Mouse (Mus musculus) heart, postnatal 0 days (tissue): ENCODE data around the gene Chd9. TPM values are rescaled to one million over a fixed set of nuclear protein-coding genes. Genes with fewer than 3 reads are reported as not detected.

Source experiments
- ATAC-seq: fragments of 200-750 bp; cut with Nextera tagmentation; 2 replicates; pipeline ENCODE4 v1.8.0; 2017; ENCODE audit warnings: low read depth, moderate number of reproducible peaks, moderate library complexity; ENCODE audit not compliant: insufficient read depth
- DNase-seq: peaks from one replicate; pipeline ENCODE4 v3.0.0-alpha.2; 2016; ENCODE audit warnings: low spot score
- H3K27ac ChIP-seq: fragments of 300-500 bp; sonication (generic); 2 replicates; pipeline ENCODE4 v1.5.1; 2014; ENCODE audit warnings: low read depth, mild to moderate bottlenecking
- H3K27me3 ChIP-seq: fragments of 300-500 bp; sonication (generic); 2 replicates; pipeline ENCODE4 v1.6.1; 2014; ENCODE audit warnings: low read length, mixed read lengths; ENCODE audit not compliant: control insufficient read depth, insufficient read depth
- H3K36me3 ChIP-seq: fragments of 300-500 bp; sonication (generic); replicated peaks from 2 replicates; pipeline ENCODE4 v1.6.1; 2014; ENCODE audit warnings: low read length, mixed read lengths; ENCODE audit not compliant: control insufficient read depth, insufficient read depth
- H3K4me1 ChIP-seq: fragments of 300-500 bp; sonication (generic); 2 replicates; pipeline ENCODE4 v1.6.1; 2014; ENCODE audit warnings: antibody characterized with exemption; ENCODE audit not compliant: control insufficient read depth, insufficient read depth
- H3K4me2 ChIP-seq: fragments of 300-500 bp; sonication (generic); 2 replicates; pipeline ENCODE4 v1.6.1; 2014; ENCODE audit warnings: low read depth, mild to moderate bottlenecking, low read length, moderate library complexity
- H3K4me3 ChIP-seq: fragments of 300-500 bp; sonication (generic); 2 replicates; pipeline ENCODE4 v1.5.1; 2014; ENCODE audit warnings: low read depth, low read length
- H3K9ac ChIP-seq: fragments of 300-500 bp; sonication (generic); replicated peaks from 2 replicates; pipeline ENCODE4 v1.6.1; 2014; ENCODE audit warnings: low read depth, low read length, mixed read lengths
- H3K9me3 ChIP-seq: fragments of 300-500 bp; sonication (generic); replicated peaks from 2 replicates; pipeline ENCODE4 v1.6.1; 2016; ENCODE audit warnings: low read length; ENCODE audit not compliant: control insufficient read depth
- CTCF ChIP-seq: IDR thresholded peaks from 2 replicates; pipeline ENCODE4 v1.5.1; 2016; ENCODE audit warnings: antibody characterized with exemption, control low read depth, low read depth
- EP300 ChIP-seq: IDR thresholded peaks from 2 replicates; pipeline ENCODE4 v1.6.1; 2016; ENCODE audit warnings: antibody characterized with exemption, low read depth
- WGBS: fragments of 180-500 bp; shearing (Covaris S2); extraction: QIAGEN DNeasy Blood & Tissue Kit; methylation state at CpG from one replicate; pipeline ENCODE4 v1.1.7; 2014; 5-methylcytosine and 5-hydroxymethylcytosine counted together
- polyA plus RNA-seq: library from polyadenylated mRNA; unstranded; fragments of >200 nt; fragmentation: Nextera tagmentation; extraction: Ambion mirVana; gene quantifications from 2 replicates; pipeline ENCODE4 v1.2.1, GENCODE M21; 2015
- total RNA-seq: library from RNA; depleted of rRNA; stranded (reverse); fragments of >200 nt; gene quantifications from 2 replicates; pipeline ENCODE4 v1.2.3, GENCODE M21; 2014; ENCODE audit warnings: low replicate concordance

Gene Chd9
- total and polyA plus RNA-seq, 2 experiments from 2014 or later: 38.9 to 44.1 TPM

- WGBS: 15% methylated on average over 11 of the region's 11 CpGs
- DNase-seq: no peak
- no peaks in the 10 kb centered on the region for H3K4me1 ChIP-seq
- H3K36me3 ChIP-seq: no peaks in the 10 kb centered on the region
- no peak overlapping the region for H3K4me3 ChIP-seq
- TF ChIP-seq CTCF (no peak), EP300 (peak; percentile 61; the same call in 1 of the 2 replicates)
- ATAC-seq: no peak
- H3K9ac ChIP-seq: no peak overlapping the region
- H3K27ac ChIP-seq: no peak overlapping the region
- H3K4me2 ChIP-seq: no peak overlapping the region
- H3K27me3 ChIP-seq: no peaks in the 10 kb centered on the region
- H3K9me3 ChIP-seq: no peaks in the 10 kb centered on the region
These were observed 5.7 kb upstream of the Chd9 start for GRCm38 (mm10) chr8:90822443-90822842.

GRCm38 (mm10) chr8:90825459-90825871 is 2.7 kb upstream of the Chd9 start:
- DNase-seq (no peak), ATAC-seq (no peak)
- Histone ChIP-seq H3K4me3 (no peak overlapping the region), H3K27me3 (no peaks in the 10 kb centered on the region), H3K4me1 (peaks cover 6% of the 10 kb centered on the region; the same call in 1 of the 2 replicates), H3K27ac (no peak overlapping the region), H3K4me2 (no peak overlapping the region), H3K9ac (no peak overlapping the region), H3K9me3 (no peaks in the 10 kb centered on the region), H3K36me3 (no peaks in the 10 kb centered on the region)
- 83% methylated on average over 9 of the region's 9 CpGs for WGBS
- no peak for TF ChIP-seq CTCF
- TF ChIP-seq EP300: no peak

GRCm38 (mm10) chr8:90828987-90829740 is 1.0 kb downstream of the Chd9 start:
- peak overlapping the region; percentile 61 for H3K4me3 ChIP-seq
- peak overlapping the region; percentile 56 for H3K9ac ChIP-seq
- H3K36me3 ChIP-seq: no peaks in the 10 kb centered on the region
- ATAC-seq (peak; percentile 69), DNase-seq (no peak)
- peaks cover 11% of the 10 kb centered on the region; the same call in 1 of the 2 replicates for H3K4me1 ChIP-seq
- peak overlapping the region; percentile 65 for H3K27ac ChIP-seq
- no peaks in the 10 kb centered on the region for H3K9me3 ChIP-seq
- 9% methylated on average over 11 of the region's 11 CpGs for WGBS
- no peak for TF ChIP-seq EP300
- no peak for TF ChIP-seq CTCF
- peak overlapping the region; percentile 82 for H3K4me2 ChIP-seq
- no peaks in the 10 kb centered on the region for H3K27me3 ChIP-seq

GRCm38 (mm10) chr8:90829825-90830224 is 1.7 kb downstream of the Chd9 start:
- Histone ChIP-seq H3K9ac (no peak overlapping the region), H3K27me3 (no peaks in the 10 kb centered on the region), H3K36me3 (no peaks in the 10 kb centered on the region), H3K9me3 (no peaks in the 10 kb centered on the region), H3K27ac (no peak overlapping the region), H3K4me2 (peak overlapping the region; percentile 82; the same call in 1 of the 2 replicates), H3K4me1 (peaks cover 11% of the 10 kb centered on the region; the same call in 1 of the 2 replicates), H3K4me3 (no peak overlapping the region)
- TF ChIP-seq CTCF (no peak), EP300 (no peak)
- ATAC-seq (no peak), DNase-seq (no peak)
- WGBS: 63% methylated on average over 1 of the region's 1 CpGs

GRCm38 (mm10) chr8:90830980-90831379 is 2.8 kb downstream of the Chd9 start:
- TF ChIP-seq EP300 (no peak), CTCF (no peak)
- Histone ChIP-seq H3K36me3 (no peaks in the 10 kb centered on the region), H3K4me2 (no peak overlapping the region), H3K4me3 (no peak overlapping the region), H3K4me1 (peaks cover 11% of the 10 kb centered on the region; the same call in 1 of the 2 replicates), H3K27ac (no peak overlapping the region), H3K27me3 (no peaks in the 10 kb centered on the region), H3K9me3 (no peaks in the 10 kb centered on the region), H3K9ac (no peak overlapping the region)
- ATAC-seq (no peak), DNase-seq (no peak)
- 51% methylated on average over 8 of the region's 8 CpGs for WGBS
